Mouse (Mus musculus): Measurements from ENCODE around the gene Heg1. TPM values are rescaled to one million over a fixed set of nuclear protein-coding genes. Genes with fewer than 3 reads are reported as not detected.

The Heg1 gene
- total RNA-seq, 2 experiments from 2014 or later, result 199 to 203 TPM

DNA sequence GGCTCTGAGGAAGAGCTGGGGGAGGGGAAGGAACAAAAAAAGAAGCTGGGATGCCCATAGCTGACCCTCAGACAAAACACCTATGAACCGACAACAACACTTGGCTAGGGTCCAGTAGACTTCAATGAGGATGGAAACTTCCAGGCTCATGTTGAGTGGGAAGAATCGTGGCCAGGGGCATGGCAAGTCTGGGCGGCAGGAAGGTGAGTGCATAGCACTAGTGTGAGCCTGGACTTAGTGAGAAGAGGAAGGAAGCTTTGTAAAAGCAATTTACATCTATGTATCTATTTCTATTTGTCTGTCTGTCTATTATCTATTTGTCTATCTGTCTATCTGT is 8.4 kb upstream of the Heg1 start:
- no peak for DNase-seq
- intact Hi-C loops (cut with DNase I), result loop anchor here (2.0 kb wide), 2 partner anchors 91 to 113 kb away; no protein-coding TSS in a partner anchor

DNA sequence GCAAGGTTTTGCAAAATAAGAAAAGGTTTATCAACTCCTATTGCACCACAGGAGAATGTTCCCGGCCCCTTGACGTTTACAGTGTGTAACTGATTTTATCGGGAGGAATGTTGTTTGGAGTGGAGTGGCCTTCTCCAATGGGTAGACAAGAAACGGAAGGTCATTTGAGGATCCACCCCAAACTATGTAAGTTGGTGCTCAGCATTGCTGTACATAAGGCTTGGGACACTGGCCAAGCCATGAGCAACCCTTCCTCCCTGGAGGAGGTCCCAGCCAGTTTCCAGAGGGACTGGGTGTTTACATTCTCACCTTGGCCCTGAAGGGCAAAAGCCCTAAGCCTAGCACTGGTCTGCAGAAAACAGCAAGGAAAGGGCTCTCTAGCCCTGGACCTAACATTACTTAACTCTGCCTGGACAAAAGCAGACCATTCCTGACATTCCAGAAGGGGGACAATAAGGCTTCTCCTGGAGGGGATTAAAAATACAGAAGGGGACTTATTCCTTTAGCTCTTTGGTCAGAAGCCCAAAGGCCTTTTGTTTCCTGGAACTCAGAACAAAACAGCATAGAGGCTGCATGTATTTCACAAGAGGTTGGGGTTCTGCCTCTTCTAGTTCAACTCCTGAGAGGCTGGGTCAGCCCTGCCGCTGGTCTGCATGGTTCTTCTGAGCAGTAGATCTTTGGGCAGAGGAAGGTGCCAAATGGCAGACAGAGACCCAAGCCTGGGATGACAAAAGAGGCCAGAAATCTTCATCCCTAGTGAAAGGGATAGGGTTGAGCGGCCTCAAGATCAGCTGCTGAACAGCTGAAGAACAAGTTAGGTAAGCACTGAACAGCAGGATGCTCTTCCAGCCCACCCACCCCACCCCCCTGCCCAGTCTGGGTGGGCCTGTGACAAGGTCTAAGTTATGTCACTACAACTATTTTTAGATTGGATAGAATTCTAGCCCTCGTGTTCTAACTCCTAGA is 7.5 kb upstream of the Heg1 start:
- intact Hi-C loops (cut with DNase I), result loop anchor here (2.0 kb wide), 1 partner anchor 114 kb away; no protein-coding TSS in a partner anchor
- DNase-seq, result peak; percentile 72 to 73

DNA sequence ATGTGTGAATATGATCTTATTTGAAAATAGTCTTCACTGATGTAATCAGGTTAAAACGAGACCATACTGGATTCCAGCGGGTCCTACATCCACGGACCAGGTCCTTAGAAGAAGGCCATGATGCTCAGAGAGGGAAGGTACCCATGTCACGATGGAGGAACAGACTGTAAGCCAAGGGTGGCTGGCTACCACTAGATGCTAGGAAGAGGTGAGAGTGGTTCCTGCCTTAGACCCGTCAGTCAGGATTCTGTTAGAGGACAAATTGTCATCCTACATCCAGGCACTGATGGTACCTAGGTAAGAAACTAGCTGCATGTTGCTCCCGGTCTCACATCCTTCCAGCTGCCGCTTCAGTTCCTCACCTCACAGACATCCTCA is 6.9 kb upstream of the Heg1 start:
- DNase-seq, result no peak
- intact Hi-C loops (cut with DNase I), result loop anchor here (2.0 kb wide), 1 partner anchor 115 kb away; no protein-coding TSS in a partner anchor

DNA sequence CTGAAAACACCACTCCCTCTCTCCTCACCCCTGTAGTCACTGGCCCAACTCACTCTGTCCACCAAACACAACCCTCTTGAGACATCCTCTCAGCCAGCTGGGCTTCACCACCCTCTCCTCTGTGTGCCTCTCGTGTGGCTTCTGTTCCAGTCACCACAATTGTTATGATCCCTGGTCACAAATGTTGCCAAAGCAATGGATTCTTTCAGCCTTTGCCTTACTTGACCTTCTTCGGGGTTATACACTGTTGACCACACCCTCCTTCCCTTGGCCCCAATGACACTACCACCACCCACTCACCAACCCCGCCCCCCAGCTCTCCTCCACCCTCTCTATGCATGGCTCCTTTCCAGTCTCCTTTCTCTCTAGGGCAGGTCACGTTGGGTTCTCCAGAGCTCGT is 6.3 kb upstream of the Heg1 start:
- intact Hi-C loops (cut with DNase I), result loop anchor here (2.0 kb wide), 1 partner anchor 115 kb away; no protein-coding TSS in a partner anchor
- DNase-seq, result peak; percentile 60 to 65

DNA sequence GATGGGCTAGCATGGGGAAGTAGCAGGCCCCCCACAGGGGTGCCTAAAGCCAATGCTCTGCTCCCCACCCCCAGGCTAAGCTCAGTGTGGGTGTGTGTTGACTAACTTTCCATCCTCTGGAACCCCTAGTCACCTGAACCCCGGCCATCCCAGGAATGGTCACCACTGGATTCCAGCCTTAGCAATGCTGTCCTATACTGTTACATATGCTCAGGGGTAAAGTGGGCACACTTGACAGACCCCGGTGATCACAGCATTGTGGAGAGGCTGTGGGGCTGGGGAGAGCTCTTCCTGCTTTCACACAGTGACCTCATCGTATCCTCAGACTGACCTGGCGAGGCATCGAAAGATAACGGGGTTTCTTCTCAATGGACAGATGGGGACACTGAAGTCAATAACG is 3.9 kb upstream of the Heg1 start:
- intact Hi-C loops (cut with DNase I), result no loop called here
- no peak for DNase-seq

DNA sequence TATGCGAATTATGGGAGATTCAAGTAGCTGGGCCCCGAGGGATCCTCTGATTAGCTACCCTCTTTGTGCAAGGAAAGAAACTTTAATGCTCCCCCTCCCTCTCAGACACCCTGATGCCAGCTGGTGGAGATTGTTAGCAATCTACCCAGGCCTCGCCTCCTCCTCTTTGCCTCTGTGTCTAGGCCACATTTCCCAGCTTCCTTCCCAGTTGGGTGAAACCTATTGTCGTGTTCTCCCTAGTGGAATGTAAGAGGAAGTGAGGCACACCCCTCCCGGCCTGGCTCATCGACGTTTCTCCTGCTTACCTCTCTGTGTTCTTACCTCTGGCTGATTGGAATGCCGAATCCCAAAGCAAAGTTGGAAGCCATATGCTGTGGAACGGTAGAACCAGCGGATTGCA is 3.4 kb upstream of the Heg1 start:
- peak in 1 of 2 experiments; percentile 50 for DNase-seq
- intact Hi-C loops (cut with DNase I), result no loop called here

DNA sequence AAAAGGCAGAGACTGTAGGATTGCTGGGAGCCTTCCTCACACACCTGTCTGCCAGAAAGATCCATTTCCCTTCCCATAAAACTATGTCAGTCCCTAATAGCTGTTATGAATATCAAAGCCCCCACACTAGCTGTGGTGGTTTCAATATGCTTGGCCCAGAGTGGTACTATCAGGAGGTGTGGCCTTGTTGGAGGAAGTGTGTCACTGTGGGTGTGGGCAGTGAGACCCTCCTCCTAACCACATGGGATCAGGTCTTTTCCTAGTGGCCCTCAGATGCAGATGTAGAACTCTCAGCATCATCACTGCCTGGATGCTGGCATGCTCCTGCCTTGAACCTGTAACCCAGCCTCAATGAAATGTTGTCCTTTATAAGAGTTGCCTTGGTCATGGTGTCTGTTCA is 2.5 kb upstream of the Heg1 start:
- DNase-seq, result no peak
- intact Hi-C loops (cut with DNase I), result no loop called here

DNA sequence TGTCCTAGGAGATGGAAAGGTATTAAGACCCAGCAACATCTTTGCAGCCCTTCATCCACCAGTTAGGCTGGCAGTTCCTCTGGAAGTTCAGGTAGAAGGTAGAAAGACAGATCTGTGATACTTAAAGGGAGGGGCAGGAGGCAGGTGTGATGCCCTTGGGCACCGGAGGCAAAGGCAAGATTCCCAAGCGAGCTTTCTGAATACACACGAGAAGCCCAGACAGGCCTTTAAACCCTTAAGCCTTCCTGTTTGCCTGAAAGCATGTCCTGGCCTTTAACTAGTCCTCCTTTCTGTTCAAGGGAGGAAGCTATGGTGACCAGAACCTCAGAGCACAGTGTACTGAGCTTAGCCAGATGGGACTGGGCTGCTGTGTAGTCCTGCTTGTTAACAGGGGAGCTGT is 1.5 kb upstream of the Heg1 start:
- intact Hi-C loops (cut with DNase I), result no loop called here
- DNase-seq, result no peak

DNA sequence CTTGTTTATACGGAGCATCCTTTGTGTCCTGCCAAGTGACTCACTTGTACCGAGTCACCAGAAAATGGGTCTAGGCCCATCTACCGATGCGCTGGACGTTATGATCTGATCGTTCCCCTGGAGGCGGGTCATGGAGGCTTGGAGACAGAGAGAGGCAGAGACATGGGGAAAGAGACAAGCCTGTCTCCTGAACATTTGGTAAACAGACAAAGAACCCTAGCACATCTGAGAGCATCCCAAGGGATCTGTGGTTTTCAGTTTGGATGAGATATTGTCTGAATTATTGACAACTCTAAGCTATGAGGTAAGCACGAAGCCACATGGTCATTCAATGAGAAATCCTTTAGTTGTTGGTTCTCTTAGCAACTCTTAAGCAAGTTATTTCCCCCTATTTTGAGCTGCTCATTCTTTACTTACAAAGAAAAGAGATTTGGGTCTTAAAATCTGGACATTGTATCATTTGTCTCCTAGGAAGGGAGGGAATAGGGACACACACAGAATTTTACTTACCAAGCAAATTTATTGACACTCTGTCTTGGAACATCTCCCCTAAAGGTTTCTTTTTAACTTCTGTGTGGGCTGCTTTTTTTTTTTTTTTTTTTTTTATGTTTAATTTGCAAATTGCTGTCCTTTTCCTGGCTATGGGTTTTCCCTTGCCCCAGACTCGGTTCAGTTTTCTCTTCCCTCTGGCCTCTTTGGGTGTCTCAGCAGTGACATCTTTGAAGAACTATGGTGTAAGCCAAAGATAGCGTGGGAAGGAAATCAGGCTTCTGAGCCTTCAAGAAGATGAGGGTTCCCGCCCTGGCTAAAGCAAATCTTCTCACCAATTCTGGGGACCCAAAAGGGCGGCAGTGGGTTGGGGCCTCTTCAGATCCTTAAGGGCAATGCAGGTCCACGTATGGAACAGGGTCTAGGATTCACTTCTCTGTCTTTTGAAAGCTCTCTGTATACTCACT is 686 bp upstream of the Heg1 start:
- DNase-seq, result no peak
- intact Hi-C loops (cut with DNase I), result no loop called here

DNA sequence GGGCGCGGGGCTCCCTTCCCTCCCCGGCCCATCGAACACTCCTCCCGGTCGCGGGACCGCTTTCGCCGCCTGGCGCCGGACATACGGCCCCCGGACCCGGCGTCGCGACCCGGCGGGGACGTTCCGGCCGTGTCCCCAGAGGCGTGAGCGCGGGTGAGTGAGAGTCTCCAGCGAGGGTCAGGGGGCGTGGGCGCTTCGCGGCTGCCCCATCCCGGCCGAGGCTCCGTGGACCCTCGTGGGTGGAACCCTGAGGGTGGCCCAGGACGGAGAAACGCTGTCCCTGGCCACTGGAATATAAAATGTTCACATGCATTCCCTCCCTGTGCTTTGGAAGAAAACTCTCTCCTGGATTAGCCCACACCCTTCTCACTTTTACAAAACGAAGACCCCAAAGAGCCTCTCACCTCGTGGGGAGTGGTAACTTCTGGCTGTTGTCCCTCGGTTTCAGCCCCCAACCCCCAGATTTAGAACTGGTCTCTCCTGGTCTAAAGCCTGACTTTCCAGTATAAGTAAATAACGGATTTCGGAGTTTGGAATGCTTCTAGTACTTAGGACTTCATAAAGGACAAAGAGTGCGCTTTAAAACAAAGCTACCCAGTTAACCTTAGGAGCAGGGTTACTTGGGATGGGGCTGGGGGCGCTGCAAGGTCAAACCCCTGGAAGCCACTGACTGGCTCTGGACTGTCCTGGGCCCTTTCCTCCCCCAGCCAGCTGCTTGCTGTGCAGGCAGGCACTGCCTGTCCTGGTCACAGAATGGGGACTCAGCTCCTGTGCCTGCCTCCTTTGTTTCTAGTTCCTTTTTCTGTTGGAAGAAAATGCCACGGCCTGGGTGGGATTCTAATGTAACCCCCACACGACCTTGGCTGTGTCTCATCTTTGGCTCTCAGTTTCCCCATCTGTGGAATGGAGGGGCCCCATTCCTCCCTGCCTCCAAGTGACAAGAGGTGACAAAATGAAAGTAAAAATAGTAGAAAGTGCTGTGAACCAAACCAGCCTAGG is 832 bp downstream of the Heg1 start:
- intact Hi-C loops (cut with DNase I), result loop anchor here (5.0 kb wide), 1 partner anchor 52 kb away; no protein-coding TSS in a partner anchor
- DNase-seq, result peak; percentile 47 to 51

DNA sequence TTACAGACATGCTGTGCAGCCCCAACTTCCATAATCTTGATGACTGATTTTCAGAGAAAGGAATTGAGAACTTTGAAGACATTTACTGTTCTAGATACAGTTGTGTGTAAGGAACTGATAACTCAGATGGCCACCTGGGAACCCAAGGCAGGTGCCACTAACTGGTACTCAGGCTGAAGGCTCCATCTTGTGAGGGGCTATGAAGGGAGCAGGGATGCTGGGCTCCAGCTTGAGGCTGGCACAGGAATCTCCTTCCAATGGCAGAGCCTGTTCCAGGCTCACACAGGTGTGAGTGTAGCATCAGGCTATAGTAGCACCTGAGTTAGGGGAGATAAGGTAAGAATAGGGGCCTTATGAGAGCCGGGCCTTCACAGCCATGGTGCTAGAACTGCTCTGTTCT is 1.9 kb downstream of the Heg1 start:
- intact Hi-C loops (cut with DNase I), result loop anchor here (2.0 to 5.0 kb wide), 3 partner anchors 15 to 125 kb away; no protein-coding TSS in a partner anchor
- DNase-seq, result no peak

DNA sequence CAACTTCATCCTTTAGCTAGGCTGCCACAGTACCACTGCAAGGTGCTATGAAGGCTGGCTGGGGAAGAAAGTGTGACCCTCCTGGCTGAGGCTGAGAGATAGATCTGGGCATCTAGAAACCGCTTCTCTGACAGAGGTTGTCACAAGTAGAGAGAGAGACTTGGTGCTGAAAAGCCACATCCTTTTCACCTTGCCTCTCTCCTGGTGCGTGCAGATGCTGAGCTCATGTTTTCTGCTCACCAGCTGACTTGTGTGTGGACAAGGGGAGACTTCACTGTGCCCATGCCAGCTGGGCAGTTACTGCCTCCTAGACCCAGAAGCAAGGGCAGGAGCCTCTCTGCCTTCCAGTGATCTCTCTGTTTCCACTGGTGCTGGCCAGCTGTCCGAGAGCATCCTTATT is 3.6 kb downstream of the Heg1 start:
- intact Hi-C loops (cut with DNase I), result loop anchor here (2.0 to 5.0 kb wide), 3 partner anchors 13 to 127 kb away; no protein-coding TSS in a partner anchor
- no peak for DNase-seq

DNA sequence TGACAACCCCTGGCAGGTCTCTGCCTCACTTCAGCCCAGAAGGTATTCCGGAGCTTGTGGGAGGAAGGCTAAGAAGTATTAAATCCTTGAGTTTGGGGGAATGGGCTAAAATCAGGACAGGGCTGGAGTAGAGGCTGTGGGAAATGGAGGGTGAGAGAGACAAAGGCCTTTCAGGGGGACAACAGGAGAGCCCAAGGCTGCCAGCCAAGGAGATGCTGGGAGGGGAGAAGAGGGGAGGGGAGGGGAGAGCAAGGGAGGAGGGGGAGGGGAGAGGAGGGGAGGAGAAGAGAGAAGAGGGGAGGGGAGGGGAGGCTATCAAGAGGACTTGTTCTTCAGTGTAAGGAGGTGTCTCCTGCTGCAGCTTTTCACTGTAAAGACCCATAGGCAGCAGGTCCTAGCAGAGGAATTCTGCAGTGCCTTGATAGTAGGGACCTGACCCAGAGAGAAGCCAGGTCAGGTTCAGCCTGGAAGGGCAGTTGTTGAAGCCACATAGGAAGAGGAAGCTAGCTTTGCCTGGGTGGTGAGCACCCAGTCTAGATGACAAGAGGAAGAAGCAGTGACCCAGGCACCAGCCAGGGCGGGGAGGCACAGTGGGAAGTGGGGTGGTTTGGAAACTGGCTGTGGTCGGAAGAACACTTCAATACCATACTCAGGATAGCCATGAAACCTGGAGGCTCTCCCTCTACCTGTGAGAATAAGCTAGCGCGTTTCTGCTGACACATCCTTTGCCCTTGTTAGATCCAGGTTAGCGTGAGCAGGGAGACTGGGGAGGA is 7.0 kb downstream of the Heg1 start:
- intact Hi-C loops (cut with DNase I), result no loop called here
- DNase-seq, result no peak

DNA sequence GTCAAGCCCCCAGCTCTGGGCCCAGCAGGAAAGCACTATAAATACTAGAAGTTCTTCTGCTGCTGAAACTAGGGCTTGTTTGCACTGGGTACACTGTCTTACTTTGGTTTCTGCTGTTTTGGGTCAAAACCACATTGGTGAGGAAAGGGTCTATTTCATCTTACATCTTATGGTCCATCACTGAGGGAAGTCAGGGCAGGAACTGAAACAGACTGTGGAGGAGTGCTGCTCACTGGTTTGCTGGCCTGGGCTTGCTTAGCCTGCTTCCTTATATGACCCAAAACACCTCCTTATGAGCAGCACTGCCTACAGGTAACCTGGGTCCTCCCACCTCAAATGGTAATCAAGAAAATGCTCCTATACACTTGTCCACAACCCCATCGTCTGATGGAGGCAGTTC is 9.4 kb downstream of the Heg1 start:
- no peak for DNase-seq
- intact Hi-C loops (cut with DNase I), result no loop called here

DNA sequence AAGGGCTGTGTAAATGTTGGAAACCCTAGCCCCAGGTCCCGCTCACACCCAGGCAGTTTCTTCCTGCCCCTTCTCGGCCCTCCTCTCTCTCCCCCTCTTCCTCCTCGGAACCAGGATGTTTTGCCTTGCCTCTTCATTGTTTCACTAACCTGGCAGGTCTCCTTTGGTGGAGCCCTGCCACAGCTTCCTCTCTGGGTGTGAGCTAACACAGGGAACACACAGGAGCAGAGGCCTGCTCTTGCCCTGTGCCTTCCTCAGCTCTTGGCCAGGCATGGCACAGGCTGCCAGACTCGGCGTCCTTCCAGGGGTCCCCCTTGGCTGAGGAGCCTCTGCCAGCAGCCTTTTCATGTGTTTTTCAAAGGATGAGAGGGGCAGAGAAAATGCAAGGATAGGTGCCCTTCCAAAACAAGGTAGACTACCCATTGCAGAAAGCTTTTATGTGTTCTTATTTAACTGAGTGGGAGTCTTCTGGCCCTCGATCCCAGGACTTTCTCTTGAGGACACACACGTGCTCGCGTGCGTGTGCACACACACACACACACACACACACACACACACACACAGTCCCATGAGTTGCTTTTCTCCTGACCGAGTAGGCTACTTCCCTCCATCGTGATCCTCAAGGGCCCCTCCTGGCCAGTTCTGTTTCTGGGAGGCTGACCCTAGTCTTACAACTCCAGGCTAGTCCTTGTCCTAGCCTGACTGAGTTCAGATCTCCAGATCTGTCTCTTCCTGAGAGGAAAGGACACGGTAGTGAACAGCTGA is 12.8 kb downstream of the Heg1 start:
- peak; percentile 60 to 68 for DNase-seq
- intact Hi-C loops (cut with DNase I), result no loop called here

DNA sequence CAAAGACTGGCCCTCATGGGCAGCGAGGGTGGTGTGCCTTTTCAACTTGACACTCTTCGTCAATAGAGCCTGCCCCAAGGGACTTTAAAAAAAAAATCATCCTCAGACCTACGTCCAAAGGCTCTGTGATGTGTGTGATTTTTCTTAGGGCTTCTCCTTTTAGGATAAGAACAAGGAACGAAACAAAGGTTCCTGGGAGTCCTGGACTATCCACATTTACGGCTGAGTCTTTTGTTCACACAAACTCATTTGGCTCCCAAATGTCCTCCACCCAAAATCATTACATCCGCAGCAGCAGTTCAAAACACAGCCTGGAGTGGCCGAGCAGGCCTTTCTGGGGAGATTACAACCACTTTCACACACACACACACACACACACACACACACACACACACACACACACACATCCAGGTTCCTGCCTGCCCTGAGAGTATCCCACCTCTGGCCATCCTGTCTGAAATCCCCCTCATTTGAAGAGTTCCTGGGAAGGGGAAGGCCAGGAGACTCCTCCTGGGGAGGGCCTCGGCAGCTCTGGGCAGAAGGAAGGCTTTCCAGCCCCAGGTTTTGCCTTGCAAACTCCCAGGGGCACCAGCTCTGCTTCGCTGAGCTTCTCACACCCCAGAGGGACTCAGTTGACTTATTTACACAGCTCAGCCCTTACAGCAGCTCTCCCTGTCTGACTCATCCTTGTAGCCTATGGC is 13.6 kb downstream of the Heg1 start:
- DNase-seq, result peak; percentile 36 to 40
- intact Hi-C loops (cut with DNase I), result no loop called here

DNA sequence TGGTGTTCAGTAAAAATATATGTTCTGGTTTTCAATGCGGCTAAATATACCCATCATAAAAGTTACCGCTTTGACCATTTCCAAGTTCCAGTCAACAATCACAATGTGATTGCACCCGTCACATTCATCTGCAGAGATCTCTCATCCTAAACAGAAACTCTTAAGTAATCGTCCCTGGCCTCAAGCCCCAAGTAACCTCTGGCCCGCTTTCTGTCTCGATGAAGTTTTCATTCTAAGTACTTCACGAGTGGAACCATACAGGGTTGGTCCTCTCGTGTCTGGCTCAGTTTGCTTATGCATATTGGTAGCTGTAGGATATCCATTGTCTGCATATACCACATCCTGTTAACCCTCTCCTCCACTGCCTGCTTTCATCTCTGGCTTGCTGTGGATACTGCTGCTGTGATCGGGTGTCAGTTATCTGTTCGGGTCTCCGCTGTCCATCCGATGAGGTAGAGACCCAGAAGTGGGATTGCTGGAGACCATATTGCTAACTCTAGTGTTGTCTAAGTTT is 14.2 kb downstream of the Heg1 start:
- intact Hi-C loops (cut with DNase I), result no loop called here
- no peak for DNase-seq
